Mouse (Mus musculus) ES-Bruce4 (cell line): ENCODE measurements at regions not wholly inside any gene's neighbourhood (a gene's known extent, or its start where the extent isn't known, plus 50 kb on each side); places are given as distances from the start of the nearest gene placed in this dataset.

Experiments used
- H3K27ac ChIP-seq: 2 replicates; pipeline ENCODE4 v1.5.1; 2012; ENCODE audit warnings: low read length, inconsistent platforms; ENCODE audit not compliant: insufficient read depth
- H3K27me3 ChIP-seq: 2 replicates; pipeline ENCODE4 v1.6.1; 2012; ENCODE audit warnings: mild to moderate bottlenecking, low read length, inconsistent platforms; ENCODE audit not compliant: control insufficient read depth, poor library complexity, insufficient read depth, severe bottlenecking
- H3K36me3 ChIP-seq: 2 replicates; pipeline ENCODE4 v1.6.1; 2012; ENCODE audit warnings: inconsistent platforms, mild to moderate bottlenecking, low read length, moderate library complexity; ENCODE audit not compliant: control insufficient read depth, poor library complexity, insufficient read depth, severe bottlenecking
- H3K4me1 ChIP-seq: one replicate; pipeline ENCODE4 v1.8.1; 2011; ENCODE audit warnings: low read length; ENCODE audit not compliant: control insufficient read depth, insufficient read depth
- H3K4me3 ChIP-seq: 2 replicates; pipeline ENCODE4 v1.5.1; 2011; ENCODE audit warnings: low read depth, mild to moderate bottlenecking, low read length
- H3K9ac ChIP-seq: 2 replicates; pipeline ENCODE4 v1.6.1; 2012; ENCODE audit warnings: low read depth, mild to moderate bottlenecking, inconsistent platforms; ENCODE audit not compliant: poor library complexity, severe bottlenecking
- H3K9me3 ChIP-seq: replicated peaks from 2 replicates; pipeline ENCODE4 v1.6.1; 2012; ENCODE audit warnings: mild to moderate bottlenecking, low read length, inconsistent platforms; ENCODE audit not compliant: control insufficient read depth, poor library complexity, insufficient read depth, severe bottlenecking
- CTCF ChIP-seq: IDR thresholded peaks from one replicate; pipeline ENCODE4 v1.8.1; 2011; ENCODE audit warnings: low read depth, low read length
- EP300 ChIP-seq: IDR thresholded peaks from 2 replicates; pipeline ENCODE4 v1.6.1; 2011; ENCODE audit warnings: low read depth, low read length; ENCODE audit not compliant: insufficient read depth
- POLR2A ChIP-seq: IDR thresholded peaks from one replicate; pipeline ENCODE4 v1.8.1; 2011; ENCODE audit warnings: low read length; ENCODE audit not compliant: insufficient read depth

GRCm38 (mm10) chr14:13732731-13733697, 62.3 kb downstream of the Sntn start:
- no peak overlapping the region for H3K9ac ChIP-seq
- peaks cover 7% of the 10 kb centered on the region for H3K9me3 ChIP-seq
- TF ChIP-seq CTCF (no peak), POLR2A (no peak), EP300 (no peak)
- no peaks in the 10 kb centered on the region for H3K27me3 ChIP-seq
- no peak overlapping the region for H3K4me3 ChIP-seq
- H3K4me1 ChIP-seq = no peaks in the 10 kb centered on the region
- no peaks in the 10 kb centered on the region for H3K36me3 ChIP-seq
- peak overlapping the region; percentile 80 for H3K27ac ChIP-seq
